Mouse (Mus musculus): ENCODE results near the gene Comp. TPM values are rescaled to one million over a fixed set of nuclear protein-coding genes. Genes with fewer than 3 reads are reported as not detected.

Gene Comp
- total RNA-seq, 1 experiment from 2014 or later = 4.1 TPM

GRCm38 (mm10) chr8:70419879-70420643 is 46.7 kb downstream of the Comp start:
- no peak for ATAC-seq (replicated peaks; ENCODE audit: insufficient number of reproducible peaks, low FRiP score, low TSS enrichment, poor library complexity, severe bottlenecking)

- no peak; the same call in 1 of the 2 replicates for ATAC-seq (replicated peaks; ENCODE audit: insufficient number of reproducible peaks, low FRiP score, low TSS enrichment, poor library complexity, severe bottlenecking)
Measured at GRCm38 (mm10) chr8:70421349-70422104, 48.2 kb downstream of the Comp start.

- ATAC-seq (replicated peaks; ENCODE audit: insufficient number of reproducible peaks, low FRiP score, low TSS enrichment, poor library complexity, severe bottlenecking) = no peak
Measured at GRCm38 (mm10) chr8:70422722-70423121, 49.4 kb downstream of the Comp start.

GRCm38 (mm10) chr8:70426300-70426907 is 53.0 kb downstream of the Comp start:
- ATAC-seq (replicated peaks; ENCODE audit: insufficient number of reproducible peaks, low FRiP score, low TSS enrichment, poor library complexity, severe bottlenecking) = no peak

GRCm38 (mm10) chr8:70431213-70431612 is 57.9 kb downstream of the Comp start:
- ATAC-seq (replicated peaks; ENCODE audit: insufficient number of reproducible peaks, low FRiP score, low TSS enrichment, poor library complexity, severe bottlenecking) = no peak

Other genes with a start within 250 kb of the Comp start
- 6.0 to 12.0 TPM (median 11.1 TPM) in 3 replicates for gene Nr2c2ap, start 242.2 kb upstream of the Comp start, total RNA-seq (2017)
- gene Rfxank, start 234.4 kb upstream of the Comp start, total RNA-seq (2017) = 12.5 to 17.9 TPM (median 17.8 TPM) in 3 replicates
- gene Borcs8, start 234.1 kb upstream of the Comp start, total RNA-seq (2017) = 60.6 to 63.2 TPM (median 61.3 TPM) in 3 replicates
- gene Mef2b, start 233.8 kb upstream of the Comp start, total RNA-seq (2017) = 0.78 to 1.5 TPM in 2 of 3 replicates, not detected in the other
- 4.2 to 14.5 TPM (median 9.0 TPM) in 3 replicates for gene Tmem161a, start 201.2 kb upstream of the Comp start, total RNA-seq (2017)
- gene Slc25a42, start 161.3 kb upstream of the Comp start, total RNA-seq (2017) = 0.32 to 1.4 TPM in 2 of 3 replicates, not detected in the other
- 14.0 to 47.5 TPM (median 21.6 TPM) in 3 replicates for gene Sugp2, start 139.3 kb upstream of the Comp start, total RNA-seq (2017)
- gene Armc6, start 139.1 kb upstream of the Comp start, total RNA-seq (2017) = 1.7 to 8.4 TPM (median 2.9 TPM) in 3 replicates
- gene Homer3, start 90.7 kb upstream of the Comp start, total RNA-seq (2017) = 2.0 to 3.7 TPM (median 3.4 TPM) in 3 replicates
- 74.6 to 94.0 TPM (median 75.3 TPM) in 3 replicates for gene Ddx49, start 71.1 kb upstream of the Comp start, total RNA-seq (2017)
- gene Cope, start 71.0 kb upstream of the Comp start, total RNA-seq (2017) = 79.7 to 131 TPM (median 108 TPM) in 3 replicates
- not detected in 3 replicates for gene Cers1, start 57.8 kb upstream of the Comp start, total RNA-seq (2017)
- gene Gdf1, start 43.7 kb upstream of the Comp start, total RNA-seq (2017) = not detected in 3 replicates
- gene Upf1, start 20.3 kb upstream of the Comp start, total RNA-seq (2017) = 21.5 to 44.5 TPM (median 27.6 TPM) in 3 replicates
- 1.8 to 7.0 TPM (median 6.5 TPM) in 3 replicates for gene Crtc1, start 66.0 kb downstream of the Comp start, total RNA-seq (2017)
- gene Klhl26, start 103.4 kb downstream of the Comp start, total RNA-seq (2017) = 3.3 to 8.3 TPM (median 3.4 TPM) in 3 replicates
- gene Tmem59l, start 113.8 kb downstream of the Comp start, total RNA-seq (2017) = not detected in 3 replicates
- not detected in 3 replicates for gene Crlf1, start 119.6 kb downstream of the Comp start, total RNA-seq (2017)
- 16.6 to 32.7 TPM (median 26.1 TPM) in 3 replicates for gene Rex1bd, start 133.2 kb downstream of the Comp start, total RNA-seq (2017)
- gene Uba52, start 137.2 kb downstream of the Comp start, total RNA-seq (2017) = 1,178 to 1,886 TPM (median 1,315 TPM) in 3 replicates
- gene Fkbp8, start 154.2 kb downstream of the Comp start, total RNA-seq (2017) = 147 to 174 TPM (median 173 TPM) in 3 replicates
- 63.0 to 84.2 TPM (median 67.0 TPM) in 3 replicates for gene Kxd1, start 154.4 kb downstream of the Comp start, total RNA-seq (2017)
- gene Ell, start 165.9 kb downstream of the Comp start, total RNA-seq (2017) = 13.9 to 16.9 TPM (median 15.1 TPM) in 3 replicates
- 9.3 to 16.3 TPM (median 15.3 TPM) in 3 replicates for gene Isyna1, start 220.8 kb downstream of the Comp start, total RNA-seq (2017)
- 83.1 to 151 TPM (median 94.1 TPM) in 3 replicates for gene Ssbp4, start 235.3 kb downstream of the Comp start, total RNA-seq (2017)
- gene Lrrc25, start 242.6 kb downstream of the Comp start, total RNA-seq (2017) = 28.5 to 42.6 TPM (median 42.2 TPM) in 3 replicates

All from monocyte, adult 5-6 weeks (primary cell).